Mouse (Mus musculus) right cerebral cortex, adult 18-20 months (tissue): ENCODE data around the gene Olfr136.

Experiments
- DNase-seq: peaks from one replicate; pipeline ENCODE4 v3.0.0; 2022; ENCODE audit warnings: mixed read lengths

Gene Olfr136

GRCm38 (mm10) chr17:38329531-38329930, at the start of gene Olfr136:
Gene Olfr136, plus strand, starts transcription at chr17:38329831.
- DNase-seq = no peak

GRCm38 (mm10) chr17:38307470-38307869, 22.2 kb upstream of the Olfr136 start, which contains the start of gene Olfr137:
Gene Olfr137, minus strand, starts transcription at chr17:38307570.
- DNase-seq = no peak
